Mouse (Mus musculus) liver, adult 2 months (tissue): ENCODE measurements at regions not wholly inside any gene's neighbourhood (a gene's known extent, or its start where the extent isn't known, plus 50 kb on each side); places are given as distances from the start of the nearest gene placed in this dataset.

Source experiments
- CTCF ChIP-seq: fragments of 200-500 bp; IDR thresholded peaks from 2 replicates; pipeline ENCODE4 v1.5.1; 2011; ENCODE audit warnings: low read depth, low read length, control low read depth
- POLR2A ChIP-seq: fragments of 200-500 bp; IDR thresholded peaks from 2 replicates; pipeline ENCODE4 v1.6.1; 2011; ENCODE audit warnings: low read length, control low read depth; ENCODE audit not compliant: insufficient read depth; ENCODE audit errors: extremely low read depth

DNA sequence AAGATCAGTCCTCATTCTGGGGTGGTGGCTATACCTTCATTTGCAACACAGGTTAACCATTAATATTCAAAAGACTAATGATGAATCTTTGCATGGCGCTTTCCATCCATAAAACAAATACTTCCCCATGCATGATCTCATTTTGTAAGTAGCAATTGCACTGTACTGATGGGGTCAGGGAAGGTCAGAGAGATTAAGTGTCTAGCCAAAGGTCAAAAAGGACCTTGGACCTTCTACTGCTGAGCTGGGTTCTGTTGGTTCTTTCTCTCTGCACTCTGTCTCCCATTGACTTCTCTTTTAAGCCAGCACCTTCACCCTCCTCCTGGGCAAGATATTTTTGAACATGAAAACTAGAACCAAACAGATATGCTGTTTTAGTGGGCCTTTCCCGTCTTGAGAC, 161.9 kb upstream of the Bcl6 start:
- no peak for TF ChIP-seq CTCF
- no peak for TF ChIP-seq POLR2A
